Mouse (Mus musculus): ENCODE data around the gene Zscan12. TPM values are rescaled to one million over a fixed set of nuclear protein-coding genes. Genes with fewer than 3 reads are reported as not detected.
A peak's percentile ranks its signal among the peaks of the same experiment; 100 is the strongest.

Gene Zscan12
- polyA plus RNA-seq, 1 experiment from 2014 or later: 8.1 TPM

DNA sequence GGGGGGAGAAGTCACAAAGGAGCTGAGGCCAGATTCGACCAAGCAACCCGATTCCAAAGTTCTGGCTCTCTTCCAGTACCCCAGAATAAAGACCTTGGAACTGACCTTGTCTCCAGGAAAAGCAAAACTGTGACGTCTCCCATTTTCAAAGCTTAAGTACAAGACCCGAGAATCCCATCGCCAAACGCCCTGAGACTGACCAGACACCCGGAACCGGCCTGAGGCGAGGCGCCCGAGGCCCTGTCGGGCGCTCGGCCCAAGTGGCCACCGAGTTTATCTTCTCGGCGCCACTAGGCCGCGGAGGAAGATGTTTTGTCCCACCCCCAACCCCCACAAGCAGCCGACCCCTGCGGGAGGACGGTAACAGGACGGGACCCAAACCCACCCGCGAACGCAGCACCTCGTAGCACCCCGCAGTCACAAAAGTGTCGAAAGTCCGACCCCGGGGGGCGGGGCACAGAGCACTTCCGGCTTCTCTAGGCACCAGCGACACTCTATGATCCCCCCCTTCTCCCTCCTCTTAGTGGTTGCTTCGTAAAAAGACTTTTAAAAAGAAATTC lies 39.7 kb downstream of the Zscan12 start, which contains the start of gene Zkscan3:
Gene Zkscan3, minus strand, starts transcription at position 469 of the 560 bp plus-strand sequence.
- Histone ChIP-seq H3K4me1 (ENCODE audit: control insufficient read depth in 2 of 2, insufficient read depth in 2 of 2, low read length in 2 of 2) (peaks cover 2 to 18% of the 10 kb centered on the region in 2 experiments; a peak in 3 of 4 replicates), H3K4me2 (ENCODE audit: low read length) (peak within 1 kb of the TSS; percentile 76), H3K27me3 (ENCODE audit: control insufficient read depth, insufficient read depth, low read length) (no peaks in the 10 kb centered on the region), H3K36me3 (ENCODE audit: control insufficient read depth, insufficient read depth, low read length) (peaks cover 31% of the 10 kb centered on the region), H3K4me3 (ENCODE audit: control insufficient read depth in 1 of 2, insufficient read depth in 1 of 2, low read depth in 1 of 2, low read length in 2 of 2) (peak within 1 kb of the TSS; percentile 88 to 97), H3K9ac (ENCODE audit: low read length) (peak within 1 kb of the TSS; percentile 93), H3K27ac (replicated peaks in 1 of 2; ENCODE audit: control insufficient read depth in 1 of 2, insufficient read depth in 1 of 2, low read depth in 2 of 2, low read length in 2 of 2) (peak within 1 kb of the TSS; percentile 72 to 95), H3K9me3 (ENCODE audit: control insufficient read depth, low read length) (no peaks in the 10 kb centered on the region)
- under 1% methylated on average over 35 of the region's 35 CpGs for WGBS
- ATAC-seq (ENCODE audit: insufficient number of reproducible peaks, insufficient read depth, low FRiP score, low read depth): peak; percentile 80

DNA sequence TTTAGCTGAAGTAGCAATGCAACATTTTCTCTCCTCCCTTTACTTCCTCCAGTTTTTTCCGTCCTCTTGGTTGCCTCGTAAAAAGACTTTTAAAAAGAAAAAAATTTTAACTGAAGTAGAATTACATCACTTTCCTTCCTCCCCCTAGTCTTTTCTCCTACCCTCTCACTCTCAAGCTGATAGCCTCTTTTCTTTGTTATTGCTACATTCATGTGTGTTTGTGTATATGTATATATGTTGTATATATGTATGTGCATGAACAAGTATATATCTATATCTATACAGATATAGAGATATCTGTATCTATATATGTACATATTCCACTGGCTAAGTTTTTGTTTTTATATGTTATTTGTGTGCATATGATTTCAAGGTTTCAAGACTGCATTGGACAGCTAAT lies 40.2 kb downstream of the Zscan12 start:
- Histone ChIP-seq H3K4me3 (ENCODE audit: control insufficient read depth in 1 of 2, insufficient read depth in 1 of 2, low read depth in 1 of 2, low read length in 2 of 2) (peak overlapping the region; percentile 88 to 97; a peak in 3 of 4 replicates), H3K36me3 (ENCODE audit: control insufficient read depth, insufficient read depth, low read length) (peaks cover 27% of the 10 kb centered on the region), H3K4me2 (ENCODE audit: low read length) (peak overlapping the region; percentile 76), H3K9me3 (ENCODE audit: control insufficient read depth, low read length) (no peaks in the 10 kb centered on the region), H3K27ac (replicated peaks in 1 of 2; ENCODE audit: control insufficient read depth in 1 of 2, insufficient read depth in 1 of 2, low read depth in 2 of 2, low read length in 2 of 2) (peak overlapping the region in 1 of 2 experiments; percentile 95; a peak in 3 of 4 replicates), H3K9ac (ENCODE audit: low read length) (peak overlapping the region; percentile 93), H3K4me1 (ENCODE audit: control insufficient read depth in 2 of 2, insufficient read depth in 2 of 2, low read length in 2 of 2) (peaks cover 2 to 18% of the 10 kb centered on the region in 2 experiments; a peak in 3 of 4 replicates), H3K27me3 (ENCODE audit: control insufficient read depth, insufficient read depth, low read length) (no peaks in the 10 kb centered on the region)
- WGBS: 2% methylated on average over 2 of the region's 2 CpGs
- no peak for ATAC-seq (ENCODE audit: insufficient number of reproducible peaks, insufficient read depth, low FRiP score, low read depth)

DNA sequence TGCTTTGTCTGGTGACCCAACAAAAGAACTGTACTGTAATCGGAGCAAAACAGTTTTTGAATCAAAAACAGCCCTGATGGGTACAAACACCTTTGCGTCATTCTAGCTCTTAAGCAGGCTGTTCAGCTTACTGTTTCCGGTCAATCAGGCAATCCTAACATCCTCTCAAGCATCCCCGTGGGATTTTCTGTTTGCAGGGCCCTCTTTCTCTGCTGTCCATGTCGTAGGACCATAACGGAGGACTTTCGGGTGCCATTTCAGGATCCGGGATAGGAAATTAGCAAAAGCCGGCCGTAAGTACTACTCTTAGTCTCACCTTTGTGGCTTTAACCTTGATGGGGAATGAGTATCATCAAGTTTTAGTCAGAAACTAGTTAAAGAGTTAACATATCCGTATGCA lies 44.7 kb downstream of the Zscan12 start:
- no peak overlapping the region; a peak in 1 of 4 replicates for H3K4me3 ChIP-seq (ENCODE audit: control insufficient read depth in 1 of 2, insufficient read depth in 1 of 2, low read depth in 1 of 2, low read length in 2 of 2)
- H3K36me3 ChIP-seq (ENCODE audit: control insufficient read depth, insufficient read depth, low read length): no peaks in the 10 kb centered on the region
- peak overlapping the region; percentile 71 for H3K4me2 ChIP-seq (ENCODE audit: low read length)
- WGBS: 74% methylated on average over 11 of the region's 11 CpGs
- H3K9me3 ChIP-seq (ENCODE audit: control insufficient read depth, low read length): no peaks in the 10 kb centered on the region
- no peak for ATAC-seq (ENCODE audit: insufficient number of reproducible peaks, insufficient read depth, low FRiP score, low read depth)
- H3K27ac ChIP-seq (replicated peaks in 1 of 2; ENCODE audit: control insufficient read depth in 1 of 2, insufficient read depth in 1 of 2, low read depth in 2 of 2, low read length in 2 of 2): peak overlapping the region; percentile 80 to 91
- H3K4me1 ChIP-seq (ENCODE audit: control insufficient read depth in 2 of 2, insufficient read depth in 2 of 2, low read length in 2 of 2): no peaks in the 10 kb centered on the region; a peak in 1 of 4 replicates
- no peaks in the 10 kb centered on the region for H3K27me3 ChIP-seq (ENCODE audit: control insufficient read depth, insufficient read depth, low read length)
- H3K9ac ChIP-seq (ENCODE audit: low read length): no peak overlapping the region

DNA sequence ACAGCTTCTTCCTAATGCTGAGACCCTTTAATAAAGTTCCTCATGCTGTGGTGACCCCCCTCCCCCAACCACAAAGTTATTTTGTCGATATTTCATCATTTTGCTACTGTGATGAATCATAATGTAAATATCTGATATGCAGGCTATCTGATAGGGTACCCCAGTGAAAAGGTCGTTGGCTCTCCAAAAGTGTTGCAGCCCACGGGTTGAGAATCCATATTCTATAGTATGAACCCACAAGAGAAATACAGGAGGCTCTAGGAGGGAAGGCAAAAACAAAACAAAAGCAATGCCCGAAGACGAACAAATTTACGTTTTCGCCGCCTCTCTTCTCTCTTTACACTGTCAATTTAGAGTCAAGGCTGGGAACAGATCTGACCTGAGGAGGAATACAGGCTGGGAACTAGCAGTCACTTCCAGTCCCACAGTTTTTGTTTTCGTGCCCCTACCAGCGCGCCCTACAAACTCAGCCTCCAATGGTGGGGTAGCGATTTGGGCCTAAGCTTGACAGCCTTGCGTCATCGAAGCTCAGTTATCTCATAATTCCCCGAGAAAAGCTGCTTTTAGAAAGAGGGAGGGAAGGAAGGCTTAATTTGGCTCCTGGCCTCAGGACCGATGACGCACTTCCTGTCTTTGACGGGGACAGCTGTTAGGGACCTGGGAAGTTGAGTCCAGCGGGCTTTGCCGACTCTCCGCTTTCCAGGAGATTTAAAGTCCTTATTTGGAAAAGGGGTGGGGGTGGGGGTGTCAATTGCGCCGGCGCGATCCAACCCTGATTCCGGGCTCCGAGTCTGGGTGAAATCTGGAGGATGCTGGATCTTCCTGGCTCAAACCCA lies 45.6 kb downstream of the Zscan12 start:
- Histone ChIP-seq H3K4me3 (ENCODE audit: control insufficient read depth in 1 of 2, insufficient read depth in 1 of 2, low read depth in 1 of 2, low read length in 2 of 2) (peak overlapping the region; percentile 46 to 74), H3K9me3 (ENCODE audit: control insufficient read depth, low read length) (no peaks in the 10 kb centered on the region), H3K27me3 (ENCODE audit: control insufficient read depth, insufficient read depth, low read length) (no peaks in the 10 kb centered on the region), H3K4me2 (ENCODE audit: low read length) (peak overlapping the region; percentile 71), H3K4me1 (ENCODE audit: control insufficient read depth in 2 of 2, insufficient read depth in 2 of 2, low read length in 2 of 2) (no peaks in the 10 kb centered on the region; a peak in 1 of 4 replicates), H3K9ac (ENCODE audit: low read length) (peak overlapping the region; percentile 77), H3K27ac (replicated peaks in 1 of 2; ENCODE audit: control insufficient read depth in 1 of 2, insufficient read depth in 1 of 2, low read depth in 2 of 2, low read length in 2 of 2) (peak overlapping the region; percentile 80 to 91), H3K36me3 (ENCODE audit: control insufficient read depth, insufficient read depth, low read length) (no peaks in the 10 kb centered on the region)
- WGBS: 3% methylated on average over 27 of the region's 27 CpGs
- ATAC-seq (ENCODE audit: insufficient number of reproducible peaks, insufficient read depth, low FRiP score, low read depth): peak; percentile 91

DNA sequence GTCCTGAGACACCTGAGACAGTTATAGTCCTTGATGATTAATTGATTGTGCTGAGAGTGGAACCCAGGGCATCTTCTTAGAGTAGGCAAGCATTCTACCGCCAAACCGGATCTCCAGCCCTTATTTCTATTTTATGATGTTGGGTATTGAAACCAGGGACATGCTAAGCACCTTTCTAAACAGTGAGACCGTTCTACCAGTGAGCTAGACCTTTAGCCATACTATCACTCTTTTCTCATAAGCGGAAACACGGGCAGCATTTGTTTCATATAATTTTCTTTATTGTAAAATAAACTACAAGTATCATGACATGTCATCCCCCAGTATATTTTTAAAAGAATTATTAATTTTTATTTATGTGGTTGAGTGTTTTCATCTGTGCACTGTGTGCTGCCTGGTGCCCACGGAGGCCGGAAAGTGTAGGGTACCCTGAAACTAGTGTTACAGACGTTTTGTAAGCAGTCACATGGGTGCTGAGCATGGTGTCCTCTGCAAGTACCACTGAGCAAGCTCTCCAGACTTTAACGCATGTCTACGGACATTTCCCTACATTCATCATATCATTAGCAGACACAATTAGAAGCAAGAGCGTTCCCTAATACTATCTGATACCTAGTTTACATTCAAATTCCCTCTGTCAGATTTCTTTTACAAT lies 46.3 kb downstream of the Zscan12 start:
- H3K4me1 ChIP-seq (ENCODE audit: control insufficient read depth in 2 of 2, insufficient read depth in 2 of 2, low read length in 2 of 2): no peaks in the 10 kb centered on the region; a peak in 1 of 4 replicates
- peak overlapping the region; percentile 46 to 74 for H3K4me3 ChIP-seq (ENCODE audit: control insufficient read depth in 1 of 2, insufficient read depth in 1 of 2, low read depth in 1 of 2, low read length in 2 of 2)
- peak overlapping the region; percentile 53 to 80 for H3K27ac ChIP-seq (replicated peaks in 1 of 2; ENCODE audit: control insufficient read depth in 1 of 2, insufficient read depth in 1 of 2, low read depth in 2 of 2, low read length in 2 of 2)
- WGBS: 50% methylated on average over 11 of the region's 11 CpGs
- no peaks in the 10 kb centered on the region for H3K36me3 ChIP-seq (ENCODE audit: control insufficient read depth, insufficient read depth, low read length)
- peak overlapping the region; percentile 77 for H3K9ac ChIP-seq (ENCODE audit: low read length)
- no peaks in the 10 kb centered on the region for H3K27me3 ChIP-seq (ENCODE audit: control insufficient read depth, insufficient read depth, low read length)
- H3K9me3 ChIP-seq (ENCODE audit: control insufficient read depth, low read length): no peaks in the 10 kb centered on the region
- ATAC-seq (ENCODE audit: insufficient number of reproducible peaks, insufficient read depth, low FRiP score, low read depth): no peak
- H3K4me2 ChIP-seq (ENCODE audit: low read length): peak overlapping the region; percentile 71

DNA sequence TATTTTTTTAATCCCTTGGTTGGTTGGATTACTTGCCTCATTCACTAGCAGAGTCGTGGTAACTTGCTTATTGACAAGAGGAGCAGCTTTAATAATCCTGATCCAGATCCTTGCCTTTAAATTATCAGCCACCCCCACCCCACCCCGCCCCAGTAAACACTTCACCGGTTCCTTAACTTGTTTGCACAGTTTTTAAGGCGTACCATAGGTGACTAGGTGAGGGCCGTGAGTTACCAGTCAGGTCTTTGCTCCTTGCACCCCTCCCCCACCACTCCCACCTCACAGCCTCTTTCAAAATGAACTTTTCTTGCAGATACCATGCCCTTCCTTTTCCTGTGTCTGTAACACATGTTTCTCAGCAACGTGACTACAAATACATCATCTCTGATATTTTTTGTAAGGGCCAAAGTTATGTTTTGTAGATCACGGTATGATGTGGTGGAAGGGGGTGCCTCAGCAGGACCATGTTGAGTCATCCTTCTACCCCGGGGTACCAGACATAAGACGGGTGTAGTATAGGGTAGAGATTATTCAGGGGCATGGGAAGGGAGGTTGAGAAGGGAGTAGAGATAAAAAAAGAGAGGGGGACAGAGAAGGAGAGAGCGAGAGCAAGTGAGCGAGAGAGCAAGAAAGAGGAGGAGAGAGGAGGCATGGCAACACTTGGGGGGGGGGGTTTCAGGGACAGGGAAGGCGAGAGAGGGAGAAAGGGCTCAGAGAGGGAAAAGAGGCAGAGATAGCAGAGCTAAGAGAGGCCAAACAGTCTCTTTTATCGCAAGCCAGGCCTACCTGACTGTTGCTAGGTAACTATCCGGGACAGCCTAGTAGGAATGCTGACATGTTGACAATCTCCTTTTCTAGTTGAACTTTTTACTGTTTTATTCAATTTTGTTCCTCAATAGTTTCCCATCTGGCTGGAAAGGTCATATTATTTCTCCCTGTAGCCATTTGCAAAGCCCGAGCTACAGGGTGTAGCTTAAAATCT lies 51.9 kb downstream of the Zscan12 start:
- Histone ChIP-seq H3K36me3 (ENCODE audit: control insufficient read depth, insufficient read depth, low read length) (no peaks in the 10 kb centered on the region), H3K9me3 (ENCODE audit: control insufficient read depth, low read length) (no peaks in the 10 kb centered on the region), H3K9ac (ENCODE audit: low read length) (no peak overlapping the region), H3K27me3 (ENCODE audit: control insufficient read depth, insufficient read depth, low read length) (no peaks in the 10 kb centered on the region), H3K27ac (replicated peaks in 1 of 2; ENCODE audit: control insufficient read depth in 1 of 2, insufficient read depth in 1 of 2, low read depth in 2 of 2, low read length in 2 of 2) (peak overlapping the region; percentile 44 to 51; a peak in 3 of 4 replicates), H3K4me3 (ENCODE audit: control insufficient read depth in 1 of 2, insufficient read depth in 1 of 2, low read depth in 1 of 2, low read length in 2 of 2) (no peak overlapping the region), H3K4me2 (ENCODE audit: low read length) (peak overlapping the region; percentile 12; the same call in 1 of the 2 replicates), H3K4me1 (ENCODE audit: control insufficient read depth in 2 of 2, insufficient read depth in 2 of 2, low read length in 2 of 2) (peaks cover 7 to 19% of the 10 kb centered on the region in 2 experiments; a peak in 3 of 4 replicates)
- ATAC-seq (ENCODE audit: insufficient number of reproducible peaks, insufficient read depth, low FRiP score, low read depth): no peak
- whole genome bisulfite sequencing: 48% methylated on average over 14 of the region's 15 CpGs

Measured in heart, embryonic 14.5 days (tissue).